Mouse (Mus musculus) CH12.LX (cell line): Measurements from ENCODE around the gene Fbxw8. TPM values are rescaled to one million over a fixed set of nuclear protein-coding genes. Genes with fewer than 3 reads are reported as not detected.

Experiments used
- DNase-seq: peaks from one replicate; pipeline ENCODE4 v3.0.0-alpha.2; 2013; ENCODE audit errors: extremely low read depth
- H3K27ac ChIP-seq: 2 replicates; pipeline ENCODE4 v1.5.1; 2012; ENCODE audit warnings: low read depth, mild to moderate bottlenecking, control low read depth, moderate library complexity; ENCODE audit not compliant: insufficient read depth
- H3K27me3 ChIP-seq: replicated peaks from 2 replicates; pipeline ENCODE3; 2012; ENCODE audit warnings: inconsistent platforms
- H3K36me3 ChIP-seq, 2 experiments: replicated peaks in 1 of 2; 2 replicates each; pipeline versions ENCODE3 to v1.6.1; 2012; ENCODE audit warnings: inconsistent platforms in 1 of 2, low read length in 1 of 2, mild to moderate bottlenecking in 1 of 2, mixed read lengths in 1 of 2, moderate library complexity in 1 of 2; ENCODE audit not compliant: control insufficient read depth in 1 of 2, insufficient read depth in 1 of 2
- H3K4me1 ChIP-seq, 2 experiments: 2 replicates each; pipeline ENCODE4 v1.6.1; 2012; ENCODE audit warnings: inconsistent platforms in 1 of 2, moderate library complexity in 1 of 2; ENCODE audit not compliant: insufficient read depth in 2 of 2, control insufficient read depth in 1 of 2
- H3K4me2 ChIP-seq: 2 replicates; pipeline ENCODE4 v1.6.1; 2012; ENCODE audit warnings: low read depth, mild to moderate bottlenecking, control low read depth; ENCODE audit not compliant: poor library complexity, insufficient read depth, severe bottlenecking
- H3K4me3 ChIP-seq, 3 experiments: fragments of 150-350 bp in 1 of 3; sonication (generic) in 1 of 3; replicated peaks in 1 of 3; 2 replicates each; pipeline versions ENCODE3 to v1.5.1; 2011 to 2012; ENCODE audit warnings: low read depth in 2 of 3, low read length in 2 of 3, mild to moderate bottlenecking in 2 of 3, moderate library complexity in 2 of 3, control low read depth in 1 of 3, improper control_type of control experiment in 1 of 3, inconsistent platforms in 1 of 3, mixed read lengths in 1 of 3; ENCODE audit not compliant: poor library complexity in 1 of 3
- H3K79me2 ChIP-seq: replicated peaks from 2 replicates; pipeline ENCODE4 v1.6.1; 2012; ENCODE audit warnings: mild to moderate bottlenecking, moderate library complexity; ENCODE audit not compliant: control insufficient read depth, poor library complexity, insufficient read depth, severe bottlenecking; ENCODE audit errors: extremely low read depth
- H3K9ac ChIP-seq: 2 replicates; pipeline ENCODE4 v1.6.1; 2012; ENCODE audit warnings: low read depth, mild to moderate bottlenecking, control low read depth, moderate library complexity; ENCODE audit not compliant: insufficient read depth
- H3K9me3 ChIP-seq: replicated peaks from 2 replicates; pipeline ENCODE3; 2012; ENCODE audit warnings: low read length, inconsistent platforms, mixed read lengths
- CHD1 ChIP-seq: IDR thresholded peaks from 2 replicates; pipeline ENCODE4 v1.6.1; 2012; ENCODE audit warnings: low read depth, low read length, improper control_type of control experiment, inconsistent platforms
- CTCF ChIP-seq, 2 experiments: IDR thresholded peaks in 1 of 2; conservative IDR thresholded peaks in 1 of 2; 2 replicates each; pipeline ENCODE4 v1.5.1; 2011 to 2012; ENCODE audit warnings: low read depth in 2 of 2, low read length in 2 of 2, improper control_type of control experiment in 1 of 2, inconsistent platforms in 1 of 2, mild to moderate bottlenecking in 1 of 2, moderate library complexity in 1 of 2
- E2F4 ChIP-seq: IDR thresholded peaks from 2 replicates; pipeline ENCODE4 v1.6.1; 2011; ENCODE audit warnings: low read depth, low read length, improper control_type of control experiment; ENCODE audit not compliant: insufficient replicate concordance
- ELF1 ChIP-seq: IDR thresholded peaks from 2 replicates; pipeline ENCODE4 v1.6.1; 2014; ENCODE audit warnings: low read depth, mild to moderate bottlenecking, inconsistent platforms, low read length, improper control_type of control experiment
- EP300 ChIP-seq: IDR thresholded peaks from 2 replicates; pipeline ENCODE4 v1.6.1; 2011; ENCODE audit warnings: low read length, improper control_type of control experiment
- ETS1 ChIP-seq: conservative IDR thresholded peaks from 2 replicates; pipeline ENCODE4 v1.6.1; 2012; ENCODE audit warnings: low read depth, mild to moderate bottlenecking, inconsistent platforms, low read length, improper control_type of control experiment, moderate library complexity
- HCFC1 ChIP-seq: IDR thresholded peaks from 2 replicates; pipeline ENCODE4 v1.6.1; 2012; ENCODE audit warnings: low read depth, mild to moderate bottlenecking, inconsistent platforms, low read length, improper control_type of control experiment
- IRF4 ChIP-seq: IDR thresholded peaks from 2 replicates; pipeline ENCODE4 v1.6.1; 2014; ENCODE audit warnings: low read depth, mild to moderate bottlenecking, inconsistent platforms, low read length, improper control_type of control experiment
- JUN ChIP-seq: IDR thresholded peaks from 2 replicates; pipeline ENCODE4 v1.6.1; 2011; ENCODE audit warnings: low read depth, mild to moderate bottlenecking, low read length, improper control_type of control experiment, moderate library complexity; ENCODE audit not compliant: insufficient read depth
- JUND ChIP-seq: conservative IDR thresholded peaks from 2 replicates; pipeline ENCODE4 v1.6.1; 2011; ENCODE audit warnings: low read depth, low read length, improper control_type of control experiment
- KAT2A ChIP-seq: IDR thresholded peaks from 2 replicates; pipeline ENCODE4 v1.6.1; 2012; ENCODE audit warnings: low read length, improper control_type of control experiment, inconsistent platforms; ENCODE audit not compliant: insufficient replicate concordance
- MEF2A ChIP-seq: IDR thresholded peaks from 2 replicates; pipeline ENCODE4 v1.6.1; 2014; ENCODE audit warnings: low read depth, mild to moderate bottlenecking, inconsistent platforms, low read length, improper control_type of control experiment, borderline replicate concordance
- MXI1 ChIP-seq: IDR thresholded peaks from 2 replicates; pipeline ENCODE4 v1.6.1; 2011; ENCODE audit warnings: mild to moderate bottlenecking, low read depth, low read length, improper control_type of control experiment
- NELFE ChIP-seq: IDR thresholded peaks from 2 replicates; pipeline ENCODE4 v1.6.1; 2011; ENCODE audit warnings: low read depth, low read length, improper control_type of control experiment
- RAD21 ChIP-seq: IDR thresholded peaks from 2 replicates; pipeline ENCODE4 v1.6.1; 2011; ENCODE audit warnings: low read depth, mild to moderate bottlenecking, low read length, improper control_type of control experiment, moderate library complexity
- SMC3 ChIP-seq: IDR thresholded peaks from 2 replicates; pipeline ENCODE4 v1.6.1; 2011; ENCODE audit warnings: low read depth, low read length, improper control_type of control experiment
- TCF12 ChIP-seq: IDR thresholded peaks from 2 replicates; pipeline ENCODE4 v1.6.1; 2014; ENCODE audit warnings: low read depth, mild to moderate bottlenecking, inconsistent platforms, low read length, improper control_type of control experiment
- USF2 ChIP-seq: conservative IDR thresholded peaks from 2 replicates; pipeline ENCODE4 v1.6.1; 2011; ENCODE audit warnings: low read depth, low read length, improper control_type of control experiment
- ZKSCAN1 ChIP-seq: IDR thresholded peaks from 2 replicates; pipeline ENCODE4 v1.6.1; 2012; ENCODE audit warnings: low read depth, inconsistent platforms, low read length, improper control_type of control experiment, borderline replicate concordance
- ZMIZ1 ChIP-seq: IDR thresholded peaks from 2 replicates; pipeline ENCODE4 v1.6.1; 2012; ENCODE audit warnings: low read depth, mild to moderate bottlenecking, inconsistent platforms, low read length, improper control_type of control experiment
- dilution Hi-C: fragments of 300-500 bp; cut with MboI; formaldehyde crosslinking; loops from 2 replicates; pipeline ENCODE4 v1.14.3; 2020; ENCODE audit warnings: low sequenced_read_pairs; ENCODE audit not compliant: extremely low pct_unique_long_range_greater_than_20kb, extremely low pct_ligation_motif_present
- in situ Hi-C: fragments of 300-500 bp; cut with MboI; formaldehyde crosslinking; loops from 3 replicates; pipeline ENCODE4 v1.14.3; 2019; ENCODE audit warnings: low sequenced_read_pairs, low pct_ligation_motif_present, low pct_unique_long_range_greater_than_20kb, mixed read lengths
- polyA plus RNA-seq: library from polyadenylated mRNA; unstranded; fragments of >175 nt; gene quantifications from 2 replicates; pipeline ENCODE4 v1.2.1, GENCODE M21; 2012; ENCODE audit warnings: low read depth; ENCODE audit not compliant: insufficient read length
- total RNA-seq, 2 experiments: library from RNA; depleted of rRNA; stranded (reverse); fragments of 300-350 nt in 1 of 2; fragments of >200 nt in 1 of 2; gene quantifications; 2 replicates each; pipeline ENCODE4 v1.2.3; 2012 to 2014

Gene Fbxw8
- total and polyA plus RNA-seq, 3 experiments: 41.7 to 50.9 (median 47.3) TPM

DNA sequence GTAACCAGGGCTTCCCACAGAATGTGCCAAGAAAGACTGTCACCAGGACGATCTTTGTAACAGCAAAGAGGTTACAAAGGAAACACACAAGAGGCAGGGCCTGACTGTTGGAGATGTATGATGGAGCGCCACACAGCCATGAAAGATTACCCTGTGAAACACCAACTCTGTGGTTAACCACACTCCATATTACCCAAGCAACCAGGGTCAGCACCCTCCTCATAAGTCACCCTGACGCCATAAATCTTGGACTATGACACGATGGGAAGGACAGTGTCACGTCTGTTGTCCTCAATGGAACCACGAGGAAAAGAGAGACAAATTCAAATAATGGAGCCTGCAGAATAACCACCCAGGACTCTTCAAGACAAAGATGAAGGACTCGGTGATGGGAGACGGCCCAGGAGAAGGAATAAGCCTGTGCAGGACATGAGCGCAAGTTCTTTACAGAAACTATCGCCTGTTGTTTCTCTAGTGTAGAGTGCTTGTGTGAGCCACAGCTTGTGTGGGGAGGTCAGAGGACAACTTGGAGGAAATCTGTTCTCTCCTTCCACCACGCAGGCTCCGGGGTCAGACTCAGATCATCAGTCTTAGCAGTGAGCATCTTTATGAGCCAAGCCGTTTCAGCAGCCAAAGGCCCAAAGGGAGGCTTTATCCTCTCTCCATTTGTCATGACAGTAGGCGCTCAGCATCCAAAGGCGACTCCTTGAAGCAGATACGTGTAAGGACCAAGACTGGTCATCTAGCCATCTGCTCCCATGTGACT, 49.6 kb upstream of the Fbxw8 start:
- TF ChIP-seq TCF12 (no peak), USF2 (no peak), RAD21 (no peak), KAT2A (no peak), NELFE (no peak), ETS1 (no peak), E2F4 (no peak), MEF2A (no peak), JUND (no peak), ELF1 (no peak), IRF4 (no peak), MXI1 (no peak), CHD1 (no peak), ZKSCAN1 (no peak), EP300 (no peak), CTCF (conservative IDR thresholded peaks at IDR 0.05 in 1 of 2, IDR thresholded peaks at IDR 0.05 in 1 of 2; ENCODE audit: low read depth in 2 of 2, low read length in 2 of 2) (no peak), JUN (no peak), SMC3 (no peak), HCFC1 (no peak)
- Histone ChIP-seq H3K9ac (no peak overlapping the region), H3K4me1 (no peaks in the 10 kb centered on the region), H3K4me3 (no peak overlapping the region), H3K4me2 (no peak overlapping the region), H3K79me2 (no peaks in the 10 kb centered on the region), H3K27me3 (no peaks in the 10 kb centered on the region), H3K36me3 (peaks cover 0 to 25% of the 10 kb centered on the region in 2 experiments), H3K9me3 (no peaks in the 10 kb centered on the region), H3K27ac (no peak overlapping the region)
- dilution Hi-C loops (no loop called here), in situ Hi-C loops (no loop called here)
- no peak for DNase-seq

DNA sequence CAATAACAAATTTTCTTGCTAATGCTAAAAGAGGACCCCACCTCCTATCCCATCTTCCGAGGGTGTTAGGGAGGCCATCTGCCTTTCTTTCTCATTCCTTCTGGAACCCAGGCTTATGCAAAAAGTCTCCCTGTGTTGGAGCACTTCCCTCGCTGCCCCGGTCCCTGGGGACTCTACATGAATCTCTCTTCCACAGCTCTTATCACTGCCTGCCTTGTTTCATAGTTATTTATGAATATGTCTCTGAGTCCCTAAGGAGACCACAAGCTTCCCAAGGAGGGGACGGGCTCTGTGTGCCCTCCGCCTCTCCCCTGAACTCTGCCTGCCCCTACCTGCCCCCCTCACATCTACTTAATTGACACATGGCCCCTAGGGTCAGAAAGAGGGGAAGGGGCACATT, 44.4 kb upstream of the Fbxw8 start:
- H3K4me1 ChIP-seq: no peaks in the 10 kb centered on the region
- H3K4me3 ChIP-seq: no peak overlapping the region
- no peak for DNase-seq
- dilution Hi-C loops (no loop called here), in situ Hi-C loops (no loop called here)
- TF ChIP-seq RAD21 (no peak), ZMIZ1 (no peak)
- H3K4me2 ChIP-seq: no peak overlapping the region
- H3K9ac ChIP-seq: no peak overlapping the region
- peaks cover 0 to 22% of the 10 kb centered on the region in 2 experiments for H3K36me3 ChIP-seq
- H3K79me2 ChIP-seq: no peaks in the 10 kb centered on the region
- no peaks in the 10 kb centered on the region for H3K9me3 ChIP-seq
- no peak overlapping the region for H3K27ac ChIP-seq
- no peaks in the 10 kb centered on the region for H3K27me3 ChIP-seq
